Mouse (Mus musculus) forebrain, embryonic 13.5 days (tissue): Measurements from ENCODE around the gene Wfikkn2. TPM values are rescaled to one million over a fixed set of nuclear protein-coding genes. Genes with fewer than 3 reads are reported as not detected.

Experiments
- ATAC-seq: fragments of 200-750 bp; cut with Nextera tagmentation; 2 replicates; pipeline ENCODE4 v1.8.0; 2017
- H3K27ac ChIP-seq: fragments of 300-500 bp; sonication (generic); 2 replicates; pipeline ENCODE4 v1.5.1; 2015; ENCODE audit warnings: inconsistent platforms, mild to moderate bottlenecking, moderate library complexity
- H3K27me3 ChIP-seq: fragments of 300-500 bp; sonication (generic); 2 replicates; pipeline ENCODE4 v1.6.1; 2015; ENCODE audit warnings: mild to moderate bottlenecking, inconsistent platforms
- H3K36me3 ChIP-seq: fragments of 300-500 bp; sonication (generic); 2 replicates; pipeline ENCODE4 v1.6.1; 2015; ENCODE audit warnings: mild to moderate bottlenecking, inconsistent platforms; ENCODE audit not compliant: poor library complexity, severe bottlenecking
- H3K4me1 ChIP-seq: fragments of 300-500 bp; sonication (generic); 2 replicates; pipeline ENCODE4 v1.6.1; 2015; ENCODE audit warnings: inconsistent platforms
- H3K4me2 ChIP-seq: fragments of 300-500 bp; sonication (generic); 2 replicates; pipeline ENCODE4 v1.6.1; 2015; ENCODE audit warnings: inconsistent platforms, mild to moderate bottlenecking, moderate library complexity
- H3K4me3 ChIP-seq: fragments of 300-500 bp; sonication (generic); 2 replicates; pipeline ENCODE4 v1.5.1; 2015; ENCODE audit warnings: mild to moderate bottlenecking, inconsistent platforms
- H3K9ac ChIP-seq: fragments of 300-500 bp; sonication (generic); 2 replicates; pipeline ENCODE4 v1.6.1; 2015; ENCODE audit warnings: mild to moderate bottlenecking, inconsistent platforms
- H3K9me3 ChIP-seq: fragments of 300-500 bp; sonication (generic); replicated peaks from 2 replicates; pipeline ENCODE4 v1.6.1; 2016; ENCODE audit warnings: inconsistent platforms
- WGBS: fragments of 180-500 bp; shearing (Covaris S2); methylation state at CpG from one replicate; pipeline ENCODE4 v1.1.7; 2015; 5-methylcytosine and 5-hydroxymethylcytosine counted together
- polyA plus RNA-seq: library from polyadenylated mRNA; unstranded; fragments of >200 nt; fragmentation: Nextera tagmentation; extraction: Ambion mirVana; gene quantifications from 2 replicates; pipeline ENCODE4 v1.2.1, GENCODE M21; 2015

The Wfikkn2 gene
- polyA plus RNA-seq, 1 experiment from 2014 or later = 3.7 TPM

GRCm38 (mm10) chr11:94199771-94200170 lies 46.0 kb downstream of the Wfikkn2 start:
- Histone ChIP-seq H3K4me1 (peaks cover 2% of the 10 kb centered on the region; the same call in 1 of the 2 replicates), H3K36me3 (no peaks in the 10 kb centered on the region), H3K4me2 (no peak overlapping the region), H3K4me3 (no peak overlapping the region), H3K9ac (no peak overlapping the region), H3K9me3 (no peaks in the 10 kb centered on the region), H3K27me3 (no peaks in the 10 kb centered on the region), H3K27ac (no peak overlapping the region)
- no peak for ATAC-seq
- 70% methylated on average over 2 of the region's 2 CpGs for WGBS

GRCm38 (mm10) chr11:94198405-94199146 lies 47.2 kb downstream of the Wfikkn2 start:
- Histone ChIP-seq H3K9ac (no peak overlapping the region), H3K4me2 (no peak overlapping the region), H3K36me3 (no peaks in the 10 kb centered on the region), H3K4me1 (peaks cover 4% of the 10 kb centered on the region; the same call in 1 of the 2 replicates), H3K9me3 (no peaks in the 10 kb centered on the region), H3K27ac (no peak overlapping the region), H3K4me3 (no peak overlapping the region), H3K27me3 (no peaks in the 10 kb centered on the region)
- WGBS = 89% methylated on average over 7 of the region's 7 CpGs
- no peak for ATAC-seq

GRCm38 (mm10) chr11:94196311-94196710 lies 49.5 kb downstream of the Wfikkn2 start:
- H3K4me3 ChIP-seq = no peak overlapping the region
- H3K36me3 ChIP-seq = no peaks in the 10 kb centered on the region
- no peak overlapping the region for H3K4me2 ChIP-seq
- H3K9ac ChIP-seq = no peak overlapping the region
- peaks cover 4% of the 10 kb centered on the region; the same call in 1 of the 2 replicates for H3K4me1 ChIP-seq
- H3K27me3 ChIP-seq = no peaks in the 10 kb centered on the region
- no peaks in the 10 kb centered on the region for H3K9me3 ChIP-seq
- ATAC-seq = no peak
- H3K27ac ChIP-seq = no peak overlapping the region
- 88% methylated on average over 3 of the region's 3 CpGs for WGBS

- Histone ChIP-seq H3K9me3 (no peaks in the 10 kb centered on the region), H3K4me3 (no peak overlapping the region), H3K27ac (no peak overlapping the region), H3K4me2 (no peak overlapping the region), H3K4me1 (peaks cover 6% of the 10 kb centered on the region; the same call in 1 of the 2 replicates), H3K9ac (no peak overlapping the region), H3K27me3 (no peaks in the 10 kb centered on the region), H3K36me3 (no peaks in the 10 kb centered on the region)
- WGBS = 74% methylated on average over 2 of the region's 2 CpGs
- no peak for ATAC-seq
Observed at GRCm38 (mm10) chr11:94193109-94193508, 52.7 kb downstream of the Wfikkn2 start.

- Histone ChIP-seq H3K27ac (no peak overlapping the region), H3K9ac (no peak overlapping the region), H3K9me3 (no peaks in the 10 kb centered on the region), H3K4me1 (peaks cover 6% of the 10 kb centered on the region; the same call in 1 of the 2 replicates), H3K27me3 (no peaks in the 10 kb centered on the region), H3K36me3 (no peaks in the 10 kb centered on the region), H3K4me3 (no peak overlapping the region), H3K4me2 (no peak overlapping the region)
- no peak for ATAC-seq
- WGBS = 88% methylated on average over 5 of the region's 5 CpGs
Observed at GRCm38 (mm10) chr11:94190665-94191064, 55.1 kb downstream of the Wfikkn2 start.

GRCm38 (mm10) chr11:94189579-94189978 lies 56.2 kb downstream of the Wfikkn2 start:
- no peak overlapping the region for H3K27ac ChIP-seq
- no peak overlapping the region for H3K9ac ChIP-seq
- WGBS = 78% methylated on average over 10 of the region's 10 CpGs
- no peaks in the 10 kb centered on the region for H3K9me3 ChIP-seq
- no peak overlapping the region for H3K4me2 ChIP-seq
- H3K27me3 ChIP-seq = no peaks in the 10 kb centered on the region
- H3K4me3 ChIP-seq = no peak overlapping the region
- H3K4me1 ChIP-seq = 0 out of 2 replicates have a peak, but pooled peaks cover 3% of the 10 kb centered on the region
- H3K36me3 ChIP-seq = no peaks in the 10 kb centered on the region
- no peak for ATAC-seq

Other genes with a start within 250 kb of the Wfikkn2 start
- gene Spag9, start 249.9 kb downstream of the Wfikkn2 start, polyA plus RNA-seq = 89.3 and 93.1 TPM in 2 replicates
- 39.0 and 41.0 TPM in 2 replicates for gene Tob1, start 34.6 kb downstream of the Wfikkn2 start, polyA plus RNA-seq
- gene Gm21885, start 35.9 kb upstream of the Wfikkn2 start, polyA plus RNA-seq = 0.68 TPM in 1 of 2 replicates, not detected in the other
- gene Luc7l3, start 76.0 kb upstream of the Wfikkn2 start, polyA plus RNA-seq = 164 and 173 TPM in 2 replicates
- gene Ankrd40, start 82.0 kb upstream of the Wfikkn2 start, polyA plus RNA-seq = 10.5 and 10.6 TPM in 2 replicates
- 0.31 and 0.54 TPM in 2 replicates for gene Abcc3, start 147.0 kb upstream of the Wfikkn2 start, polyA plus RNA-seq
- gene Cacna1g, start 228.2 kb upstream of the Wfikkn2 start, polyA plus RNA-seq = 5.4 and 8.4 TPM in 2 replicates
- gene Spata20, start 240.2 kb upstream of the Wfikkn2 start, polyA plus RNA-seq = 0.18 TPM in 1 of 2 replicates, not detected in the other